Mouse (Mus musculus) hindbrain, embryonic 11.5 days (tissue): ENCODE results near the gene March8. TPM values are rescaled to one million over a fixed set of nuclear protein-coding genes. Genes with fewer than 3 reads are reported as not detected.

Experiments used
- ATAC-seq: fragments of 200-750 bp; cut with Nextera tagmentation; 2 replicates; pipeline ENCODE4 v1.8.0; 2017; ENCODE audit warnings: mild to moderate bottlenecking, moderate TSS enrichment, moderate library complexity; ENCODE audit not compliant: low FRiP score
- DNase-seq: peaks from one replicate; pipeline ENCODE4 v3.0.0-alpha.2; 2015; ENCODE audit warnings: low spot score
- H3K27ac ChIP-seq: fragments of 300-500 bp; sonication (generic); 2 replicates; pipeline ENCODE4 v1.5.1; 2014; ENCODE audit warnings: mild to moderate bottlenecking, low read depth, low read length
- H3K27me3 ChIP-seq: fragments of 300-500 bp; sonication (generic); 2 replicates; pipeline ENCODE4 v1.6.1; 2014; ENCODE audit warnings: mild to moderate bottlenecking, low read length, moderate library complexity, mixed read lengths; ENCODE audit not compliant: control insufficient read depth, insufficient read depth
- H3K36me3 ChIP-seq: fragments of 300-500 bp; sonication (generic); 2 replicates; pipeline ENCODE4 v1.6.1; 2014; ENCODE audit warnings: mild to moderate bottlenecking, low read length, moderate library complexity, mixed read lengths; ENCODE audit not compliant: control insufficient read depth, insufficient read depth
- H3K4me1 ChIP-seq: fragments of 300-500 bp; sonication (generic); replicated peaks from 2 replicates; pipeline ENCODE4 v1.6.1; 2014; ENCODE audit warnings: low read length, mixed read lengths; ENCODE audit not compliant: control insufficient read depth, insufficient read depth
- H3K4me2 ChIP-seq: fragments of 300-500 bp; sonication (generic); replicated peaks from 2 replicates; pipeline ENCODE4 v1.6.1; 2014; ENCODE audit warnings: mild to moderate bottlenecking, low read depth, low read length
- H3K4me3 ChIP-seq: fragments of 300-500 bp; sonication (generic); 2 replicates; pipeline ENCODE4 v1.5.1; 2014; ENCODE audit warnings: low read depth, low read length
- H3K9ac ChIP-seq: fragments of 300-500 bp; sonication (generic); 2 replicates; pipeline ENCODE4 v1.6.1; 2014; ENCODE audit warnings: low read depth, low read length
- H3K9me3 ChIP-seq: fragments of 300-500 bp; sonication (generic); 2 replicates; pipeline ENCODE4 v1.6.1; 2016; ENCODE audit warnings: low read length; ENCODE audit not compliant: control insufficient read depth
- WGBS: fragments of 180-500 bp; shearing (Covaris S2); extraction: QIAGEN DNeasy Blood & Tissue Kit; methylation state at CpG from one replicate; pipeline ENCODE4 v1.1.7; 2014; 5-methylcytosine and 5-hydroxymethylcytosine counted together
- polyA plus RNA-seq: library from polyadenylated mRNA; unstranded; fragments of >200 nt; fragmentation: Nextera tagmentation; extraction: Ambion mirVana; gene quantifications from 2 replicates; pipeline ENCODE4 v1.2.1, GENCODE M21; 2014

Gene March8
- polyA plus RNA-seq, 1 experiment from 2014 or later, result 52.8 TPM

DNA sequence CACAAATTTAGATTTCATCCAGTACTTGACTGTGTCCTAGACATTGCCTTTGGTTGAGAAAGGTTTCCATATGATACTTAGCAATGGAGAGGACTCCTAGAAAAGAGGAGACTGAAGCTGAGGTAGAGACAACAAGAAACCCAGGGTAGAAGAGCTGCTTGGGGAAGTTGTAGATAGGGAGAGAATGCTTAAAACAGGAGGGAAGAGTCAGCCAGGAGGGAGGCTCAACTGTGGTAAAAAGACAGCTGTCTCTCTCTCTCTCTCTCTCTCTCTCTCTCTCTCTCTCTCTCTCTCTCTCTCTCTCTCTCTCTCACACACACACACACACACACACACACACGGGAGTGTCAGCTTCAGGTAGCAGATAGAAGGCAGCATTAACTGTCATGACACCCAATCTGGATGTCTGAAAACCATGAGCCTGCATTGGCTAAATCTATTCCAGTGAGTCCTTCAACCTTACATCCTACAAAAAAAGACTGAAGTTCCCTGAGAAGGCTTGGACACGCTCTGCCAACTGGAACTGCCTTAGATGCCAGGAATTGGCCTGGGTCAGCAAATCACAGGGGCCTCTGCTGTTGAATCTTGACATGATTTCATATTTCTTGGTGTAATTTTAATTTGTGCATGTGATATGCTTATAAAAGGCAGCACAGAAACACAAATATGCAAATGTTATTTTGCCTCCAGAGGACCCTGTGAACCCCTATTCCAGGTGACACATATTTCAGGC is 57.3 kb downstream of the March8 start:
- DNase-seq, result no peak
- Histone ChIP-seq H3K9ac (no peak overlapping the region), H3K4me2 (no peak overlapping the region), H3K4me1 (peaks cover 5% of the 10 kb centered on the region; the same call in 1 of the 2 replicates), H3K27me3 (no peaks in the 10 kb centered on the region), H3K9me3 (no peaks in the 10 kb centered on the region), H3K27ac (no peak overlapping the region), H3K36me3 (no peaks in the 10 kb centered on the region), H3K4me3 (no peak overlapping the region)
- WGBS, result 83% methylated on average over 2 of the region's 2 CpGs
- ATAC-seq, result no peak

DNA sequence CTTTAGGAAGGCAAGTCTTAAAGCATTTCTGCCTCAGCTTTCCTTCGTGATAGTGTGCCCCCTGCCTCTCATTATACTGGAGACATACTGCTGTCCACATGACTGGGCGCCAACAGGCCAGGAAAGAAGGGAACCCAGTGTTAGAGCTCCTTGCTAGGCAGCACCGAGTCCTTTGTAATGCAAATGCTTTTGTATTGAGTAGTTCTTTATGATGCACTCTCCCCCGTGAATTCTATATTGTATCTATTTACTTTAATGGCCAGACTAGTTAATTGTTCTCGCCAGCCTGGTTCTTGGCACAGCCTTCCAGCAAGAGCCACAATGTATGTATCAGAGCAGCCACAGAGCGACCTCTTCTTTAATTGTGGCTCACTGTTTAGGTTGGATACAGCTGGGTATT is 59.8 kb downstream of the March8 start:
- no peaks in the 10 kb centered on the region for H3K27me3 ChIP-seq
- H3K4me2 ChIP-seq, result no peak overlapping the region
- H3K4me3 ChIP-seq, result no peak overlapping the region
- ATAC-seq, result peak; percentile 93
- peaks cover 5% of the 10 kb centered on the region; the same call in 1 of the 2 replicates for H3K4me1 ChIP-seq
- WGBS, result 28% methylated on average over 6 of the region's 6 CpGs
- no peak overlapping the region for H3K9ac ChIP-seq
- H3K36me3 ChIP-seq, result no peaks in the 10 kb centered on the region
- H3K9me3 ChIP-seq, result no peaks in the 10 kb centered on the region
- peak overlapping the region; percentile 66 for H3K27ac ChIP-seq
- peak; percentile 67 for DNase-seq

DNA sequence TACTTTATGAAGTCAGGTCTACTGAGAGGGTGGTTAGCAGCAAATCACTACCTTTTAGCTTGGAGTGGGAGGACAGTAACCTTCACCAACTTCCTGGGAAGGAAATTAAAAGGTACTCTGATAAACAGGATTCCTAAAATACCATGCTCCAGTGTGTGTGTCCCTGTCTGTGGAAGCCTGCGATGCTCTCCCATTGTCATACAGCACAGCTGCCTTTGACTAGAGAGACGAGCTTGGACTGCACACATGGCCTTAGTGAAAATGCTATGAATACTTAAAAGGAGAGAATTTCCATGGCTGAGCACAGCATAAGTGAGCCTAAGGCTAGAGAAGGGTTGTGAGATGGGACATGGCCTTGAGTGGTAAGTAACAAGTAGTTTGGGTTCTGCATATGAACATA is 60.3 kb downstream of the March8 start:
- Histone ChIP-seq H3K36me3 (no peaks in the 10 kb centered on the region), H3K27ac (peak overlapping the region; percentile 66), H3K4me2 (no peak overlapping the region), H3K4me3 (no peak overlapping the region), H3K9ac (no peak overlapping the region), H3K27me3 (no peaks in the 10 kb centered on the region), H3K9me3 (no peaks in the 10 kb centered on the region), H3K4me1 (peaks cover 5% of the 10 kb centered on the region; the same call in 1 of the 2 replicates)
- WGBS, result 44% methylated on average over 2 of the region's 2 CpGs
- peak; percentile 58; the same call in 1 of the 2 replicates for ATAC-seq
- peak; percentile 27 for DNase-seq

DNA sequence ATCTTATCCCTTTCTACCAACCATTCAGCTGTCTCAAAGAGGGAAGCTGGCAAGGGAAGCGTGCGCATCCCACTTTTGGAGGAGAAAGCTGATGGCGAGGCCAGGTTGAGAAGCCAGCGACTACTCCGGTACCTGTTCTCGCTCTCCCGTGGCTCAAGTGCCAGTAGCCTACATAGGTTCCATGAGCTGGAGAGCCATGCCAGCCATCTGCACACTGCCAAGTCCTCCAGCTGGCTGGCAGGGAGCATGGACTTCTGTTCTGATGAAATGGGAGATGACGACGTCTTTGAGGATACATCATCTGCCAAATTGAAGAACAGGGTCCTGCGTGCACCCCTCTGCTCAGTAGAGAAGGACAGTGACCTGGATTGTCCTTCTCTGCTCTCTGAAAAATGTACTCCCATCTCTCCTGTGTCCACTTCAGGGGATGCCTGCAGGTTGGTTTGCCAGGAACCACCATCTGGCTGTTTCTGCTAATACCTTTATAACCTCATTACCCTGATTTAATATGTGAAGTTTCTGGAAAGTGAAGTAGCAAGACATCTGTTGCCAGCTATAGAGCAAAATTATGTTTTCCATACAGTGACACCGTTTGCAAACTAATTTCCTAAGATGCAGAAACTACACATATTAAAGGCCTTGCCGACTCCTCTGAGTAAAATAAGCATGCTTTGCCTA is 64.1 kb downstream of the March8 start:
- WGBS, result 96% methylated on average over 12 of the region's 12 CpGs
- DNase-seq (no peak), ATAC-seq (no peak)
- H3K36me3 ChIP-seq, result no peaks in the 10 kb centered on the region
- no peak overlapping the region for H3K27ac ChIP-seq
- H3K9me3 ChIP-seq, result no peaks in the 10 kb centered on the region
- H3K4me3 ChIP-seq, result no peak overlapping the region
- no peak overlapping the region for H3K9ac ChIP-seq
- H3K4me2 ChIP-seq, result no peak overlapping the region
- H3K4me1 ChIP-seq, result peaks cover 5% of the 10 kb centered on the region; the same call in 1 of the 2 replicates
- H3K27me3 ChIP-seq, result no peaks in the 10 kb centered on the region

DNA sequence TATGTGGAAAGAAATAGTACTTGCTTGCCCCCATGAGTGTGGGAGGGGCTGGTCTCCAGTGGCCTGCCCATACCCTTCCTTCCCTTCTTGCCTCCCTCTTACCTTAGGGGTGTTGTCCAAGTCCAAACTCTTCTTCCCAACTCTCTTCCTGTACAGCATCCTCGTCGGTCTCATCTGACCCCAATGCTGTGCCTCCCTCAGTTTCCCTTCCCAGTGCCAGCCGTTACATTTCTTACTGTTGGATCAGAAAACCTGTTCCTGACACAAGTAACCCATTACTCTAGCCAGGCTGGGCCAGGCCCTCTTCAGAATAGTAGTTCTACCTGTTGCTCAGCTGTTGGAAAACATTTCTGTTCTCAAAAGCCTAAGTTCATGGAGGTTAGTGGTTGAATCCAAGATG is 64.6 kb downstream of the March8 start:
- no peak for DNase-seq
- Histone ChIP-seq H3K9ac (no peak overlapping the region), H3K27ac (no peak overlapping the region), H3K36me3 (no peaks in the 10 kb centered on the region), H3K9me3 (no peaks in the 10 kb centered on the region), H3K27me3 (no peaks in the 10 kb centered on the region), H3K4me2 (no peak overlapping the region), H3K4me1 (peaks cover 5% of the 10 kb centered on the region; the same call in 1 of the 2 replicates), H3K4me3 (no peak overlapping the region)
- 97% methylated on average over 3 of the region's 3 CpGs for WGBS
- no peak for ATAC-seq

DNA sequence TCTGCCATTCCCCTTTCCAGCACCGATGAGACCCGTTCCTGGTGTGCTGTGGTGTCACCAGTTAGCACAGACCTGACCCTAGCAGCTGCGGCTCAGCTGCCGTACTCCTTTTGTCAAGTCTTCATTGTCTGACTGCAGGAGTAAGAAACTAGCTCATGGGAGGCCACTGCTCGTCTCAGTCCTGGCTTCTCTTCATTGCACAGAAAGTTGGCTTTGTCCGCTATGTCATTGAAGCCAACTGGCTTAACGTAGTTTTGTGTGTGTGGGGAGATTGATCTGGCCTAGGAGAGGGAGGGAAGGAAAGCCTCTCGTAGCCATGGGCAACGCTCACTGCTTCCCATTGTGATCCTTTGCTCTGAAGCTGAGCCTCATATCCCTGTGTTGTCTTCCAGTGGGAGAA is 67.4 kb downstream of the March8 start:
- no peaks in the 10 kb centered on the region for H3K9me3 ChIP-seq
- peaks cover 3% of the 10 kb centered on the region; the same call in 1 of the 2 replicates for H3K4me1 ChIP-seq
- no peaks in the 10 kb centered on the region for H3K36me3 ChIP-seq
- DNase-seq (peak; percentile 62), ATAC-seq (peak; percentile 81)
- no peaks in the 10 kb centered on the region for H3K27me3 ChIP-seq
- no peak overlapping the region for H3K9ac ChIP-seq
- peak overlapping the region; percentile 82 for H3K27ac ChIP-seq
- no peak overlapping the region for H3K4me3 ChIP-seq
- H3K4me2 ChIP-seq, result no peak overlapping the region
- 34% methylated on average over 9 of the region's 9 CpGs for WGBS

DNA sequence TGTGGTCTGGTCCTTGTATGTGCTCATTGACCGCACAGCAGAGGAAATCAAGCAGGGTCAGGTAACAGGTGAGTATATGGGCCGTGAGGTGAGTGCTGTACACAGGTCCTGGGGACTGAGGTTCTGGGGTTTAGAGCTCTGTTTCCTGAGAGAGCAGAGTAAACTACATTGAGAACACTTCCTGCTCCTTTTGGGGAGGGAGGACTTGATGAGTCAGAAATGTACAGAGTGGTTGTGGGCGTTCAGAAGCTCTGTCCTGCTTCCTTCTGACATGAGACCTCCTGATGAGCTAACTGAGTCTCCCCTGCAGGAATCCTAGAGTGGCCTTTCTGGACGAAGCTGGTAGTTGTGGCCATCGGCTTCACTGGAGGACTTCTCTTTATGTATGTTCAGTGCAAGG is 67.9 kb downstream of the March8 start:
- no peak for ATAC-seq
- 75% methylated on average over 5 of the region's 5 CpGs for WGBS
- no peak for DNase-seq

DNA sequence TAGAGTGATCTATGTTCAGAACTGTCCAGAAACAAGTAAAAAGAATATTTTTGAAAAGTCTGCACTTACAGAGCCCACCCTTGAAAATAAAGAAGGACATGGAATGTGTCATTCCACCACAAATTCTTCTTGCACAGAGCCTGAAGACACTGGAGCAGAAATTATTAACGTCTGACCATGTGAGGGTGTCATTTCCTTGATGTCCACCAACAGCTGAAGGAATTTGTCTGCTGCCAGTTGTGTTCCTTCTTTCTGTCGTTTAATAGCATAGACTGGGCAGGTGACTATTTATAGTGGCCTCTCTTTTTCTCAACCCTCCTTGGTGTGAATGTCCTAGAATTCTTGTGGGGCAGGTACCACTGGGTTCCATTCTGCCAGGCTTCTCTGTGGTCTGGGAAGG is 68.3 kb downstream of the March8 start:
- no peak for DNase-seq
- Histone ChIP-seq H3K9ac (no peak overlapping the region), H3K36me3 (no peaks in the 10 kb centered on the region), H3K4me2 (no peak overlapping the region), H3K4me1 (peaks cover 3% of the 10 kb centered on the region; the same call in 1 of the 2 replicates), H3K27ac (no peak overlapping the region), H3K9me3 (no peaks in the 10 kb centered on the region), H3K4me3 (no peak overlapping the region), H3K27me3 (no peaks in the 10 kb centered on the region)
- WGBS, result 79% methylated on average over 2 of the region's 2 CpGs
- no peak for ATAC-seq

More for the DNA sequence above, 67.9 kb downstream of the March8 start:
- Histone ChIP-seq H3K36me3 (no peaks in the 10 kb centered on the region), H3K9ac (no peak overlapping the region), H3K4me3 (no peak overlapping the region), H3K27me3 (no peaks in the 10 kb centered on the region), H3K4me2 (no peak overlapping the region), H3K9me3 (no peaks in the 10 kb centered on the region), H3K27ac (peak overlapping the region; percentile 82), H3K4me1 (peaks cover 3% of the 10 kb centered on the region; the same call in 1 of the 2 replicates)
